Mouse (Mus musculus) frontal cortex, adult 2 months (tissue): ENCODE measurements at regions not wholly inside any gene's neighbourhood (a gene's known extent, or its start where the extent isn't known, plus 50 kb on each side); places are given as distances from the start of the nearest gene placed in this dataset.
A peak's percentile ranks its signal among the peaks of the same experiment; 100 is the strongest.

Experiments used
- DNase-seq, 2 experiments: peaks; one replicate each; pipeline ENCODE4 v3.0.0; 2022; ENCODE audit warnings: low spot score in 1 of 2; ENCODE audit errors: extremely low spot score in 1 of 2

DNA sequence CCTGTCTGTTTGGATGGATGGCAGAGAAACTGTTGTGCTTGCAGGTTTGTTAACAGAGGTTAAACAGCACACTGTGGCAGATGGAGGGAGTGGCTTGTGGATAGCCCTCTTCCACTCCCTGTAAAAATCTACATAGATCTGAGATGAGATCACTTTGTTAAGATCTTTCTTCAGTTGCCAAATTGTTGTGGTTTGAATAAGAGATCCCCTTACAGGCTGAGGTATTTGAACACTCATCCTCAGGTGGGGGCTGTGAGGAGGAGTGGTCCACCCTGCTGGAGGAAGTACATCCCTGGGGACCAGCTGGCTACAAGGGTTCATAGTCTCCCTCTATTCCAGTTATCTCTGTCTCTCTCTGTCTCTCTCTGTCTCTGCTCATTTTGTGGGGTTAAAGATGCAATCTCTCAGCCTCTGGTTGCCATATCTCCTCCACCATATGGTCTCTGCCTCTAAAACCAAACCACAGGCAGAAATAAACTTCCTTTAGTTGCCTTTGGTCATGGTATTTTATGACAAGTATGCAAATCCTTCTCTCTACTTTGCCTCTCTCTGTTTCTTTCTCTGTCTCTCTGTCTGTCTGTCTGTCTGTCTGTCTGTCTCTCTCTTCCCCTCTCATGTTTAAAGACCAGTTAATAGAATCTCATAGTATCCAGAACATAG is 194.0 kb upstream of the Tgfbr2 start:
- no peak for DNase-seq

DNA sequence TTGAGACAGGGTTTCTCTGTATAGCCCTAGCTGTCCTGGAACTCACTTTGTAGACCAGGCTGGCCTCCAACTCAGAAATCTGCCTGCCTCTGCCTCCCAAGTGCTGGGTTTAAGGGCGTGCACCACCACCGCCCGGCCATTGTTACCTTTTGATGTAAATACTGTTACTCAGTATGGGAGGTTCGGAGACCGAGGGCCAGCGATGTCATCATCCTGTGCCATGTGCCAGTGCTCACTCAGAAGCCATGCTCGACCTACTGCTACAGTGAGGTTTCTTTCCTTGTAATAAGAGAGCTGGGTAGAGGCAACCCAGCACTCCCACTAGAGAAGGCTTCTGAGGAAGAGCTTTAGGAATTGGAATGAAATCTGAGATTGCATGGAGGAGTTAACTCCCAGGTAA is 191.6 kb upstream of the Tgfbr2 start:
- DNase-seq = no peak

DNA sequence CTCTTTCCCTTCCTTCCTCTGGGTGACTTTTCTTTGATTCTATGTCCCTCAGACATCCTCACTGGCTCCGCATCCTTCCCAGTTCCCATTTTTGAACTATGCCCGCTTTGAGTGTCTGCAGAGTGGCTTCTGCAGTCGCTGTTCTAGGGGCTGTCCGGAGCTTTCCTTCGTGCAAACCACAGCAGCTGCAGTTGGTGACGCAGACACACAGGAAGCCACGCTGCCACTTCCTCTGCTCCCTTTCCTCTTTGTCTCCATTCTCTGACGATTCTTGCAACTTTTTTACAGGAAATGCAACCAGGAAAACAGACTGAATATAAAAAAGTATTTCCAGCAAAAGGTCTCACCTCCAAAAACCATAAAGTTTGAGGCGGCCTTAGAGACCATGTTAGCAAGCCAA is 191.0 kb upstream of the Tgfbr2 start:
- DNase-seq = no peak

DNA sequence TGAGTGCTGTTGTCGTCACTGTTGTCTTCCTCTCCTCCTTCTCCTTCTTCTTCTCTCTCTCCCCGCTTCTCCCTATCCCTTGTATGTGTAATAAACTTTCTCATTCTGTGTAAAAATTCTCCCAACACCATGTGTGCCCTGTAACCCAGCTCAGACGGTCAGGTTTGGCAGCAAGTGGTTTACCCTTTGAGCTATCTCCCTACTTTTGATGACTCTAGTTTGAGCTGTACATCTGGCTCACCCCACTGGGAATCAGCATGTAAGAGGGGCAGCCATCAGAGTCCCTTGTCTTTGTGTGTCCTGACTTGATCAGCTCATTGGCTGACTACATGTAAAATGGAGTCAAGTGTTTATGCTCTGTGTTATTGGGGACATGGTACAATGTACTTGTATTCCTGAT is 190.5 kb upstream of the Tgfbr2 start:
- no peak for DNase-seq

DNA sequence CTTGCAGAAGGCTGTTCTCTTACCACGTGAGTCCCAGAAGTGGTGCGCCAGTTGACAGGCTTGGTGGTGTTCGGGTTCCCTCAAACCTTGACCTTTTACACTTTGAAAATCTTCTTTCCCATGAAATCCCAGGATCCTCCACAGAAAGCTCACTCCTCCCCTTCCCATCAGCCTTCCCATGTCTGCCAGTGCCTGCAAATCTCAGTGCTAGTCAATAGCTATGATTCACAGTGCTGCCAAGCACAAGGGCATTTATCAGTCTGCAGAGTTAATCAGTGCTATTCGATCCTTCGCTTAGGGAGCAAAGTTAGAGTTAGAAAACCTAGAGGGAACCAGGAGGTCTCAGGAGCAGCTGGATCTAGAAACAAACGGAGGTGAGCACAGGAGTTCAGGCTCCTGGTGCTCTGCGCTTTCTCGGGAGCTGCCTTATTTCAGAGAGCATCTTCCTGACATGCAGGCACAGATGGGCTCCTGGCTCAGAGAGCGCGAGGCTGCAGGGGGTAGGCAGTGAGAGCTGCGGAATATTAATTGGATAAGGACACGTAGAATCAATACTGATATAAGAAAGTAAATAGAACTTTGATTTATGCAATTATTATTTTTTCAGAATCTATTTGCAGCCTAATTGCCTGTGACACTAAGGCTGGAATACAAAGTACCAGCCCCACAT is 190.0 kb upstream of the Tgfbr2 start:
- DNase-seq = no peak

DNA sequence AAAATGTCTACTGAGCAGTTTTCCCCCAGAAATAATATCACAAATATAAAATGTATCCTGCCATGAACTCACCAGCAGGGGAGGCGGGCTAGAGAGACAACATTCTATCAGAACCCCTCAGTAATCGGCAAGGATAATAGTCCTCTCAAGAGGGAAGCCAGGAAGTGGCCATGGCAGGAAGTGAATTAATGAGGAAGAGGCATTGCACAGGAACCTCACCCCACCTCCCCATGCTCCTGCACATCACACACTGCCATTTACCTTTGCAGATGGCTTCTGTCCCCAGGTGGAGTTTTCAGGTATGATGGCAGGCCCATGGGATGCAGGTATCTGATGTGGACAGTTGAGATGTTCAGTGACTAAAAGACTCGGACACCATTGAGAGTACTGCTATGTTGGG is 185.9 kb upstream of the Tgfbr2 start:
- no peak for DNase-seq

DNA sequence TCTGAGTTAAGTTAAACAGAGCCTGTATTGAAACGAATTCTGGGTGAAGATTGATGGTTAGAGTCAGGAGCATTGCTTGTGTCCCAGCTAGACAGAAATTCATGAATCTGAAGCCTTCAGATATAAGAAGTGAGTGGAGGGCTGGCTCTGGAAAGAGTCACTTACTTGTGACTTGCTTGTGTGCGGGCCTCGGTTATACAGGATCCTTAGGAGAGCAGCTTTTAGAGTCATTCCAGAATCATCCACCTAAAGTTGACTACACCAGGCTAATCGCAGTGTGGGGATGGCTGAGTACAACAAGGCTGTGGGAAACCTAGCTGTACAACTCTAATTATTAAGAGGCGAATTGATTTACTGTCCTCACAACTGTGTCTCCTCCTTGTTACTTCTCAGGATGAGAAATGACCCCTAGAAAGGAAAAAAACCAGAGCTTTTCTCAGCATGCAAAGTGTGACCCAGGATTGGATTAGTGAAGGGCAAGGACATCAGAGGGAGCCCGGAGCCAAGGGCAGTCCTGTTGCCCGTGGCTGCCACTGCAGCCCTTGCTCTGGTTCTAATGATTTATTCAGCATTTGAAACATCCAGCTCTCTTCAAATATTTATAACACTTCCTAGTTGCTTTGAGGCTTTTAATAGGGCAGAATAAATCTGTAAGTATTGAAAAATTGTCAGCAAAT is 179.0 kb upstream of the Tgfbr2 start:
- no peak for DNase-seq

DNA sequence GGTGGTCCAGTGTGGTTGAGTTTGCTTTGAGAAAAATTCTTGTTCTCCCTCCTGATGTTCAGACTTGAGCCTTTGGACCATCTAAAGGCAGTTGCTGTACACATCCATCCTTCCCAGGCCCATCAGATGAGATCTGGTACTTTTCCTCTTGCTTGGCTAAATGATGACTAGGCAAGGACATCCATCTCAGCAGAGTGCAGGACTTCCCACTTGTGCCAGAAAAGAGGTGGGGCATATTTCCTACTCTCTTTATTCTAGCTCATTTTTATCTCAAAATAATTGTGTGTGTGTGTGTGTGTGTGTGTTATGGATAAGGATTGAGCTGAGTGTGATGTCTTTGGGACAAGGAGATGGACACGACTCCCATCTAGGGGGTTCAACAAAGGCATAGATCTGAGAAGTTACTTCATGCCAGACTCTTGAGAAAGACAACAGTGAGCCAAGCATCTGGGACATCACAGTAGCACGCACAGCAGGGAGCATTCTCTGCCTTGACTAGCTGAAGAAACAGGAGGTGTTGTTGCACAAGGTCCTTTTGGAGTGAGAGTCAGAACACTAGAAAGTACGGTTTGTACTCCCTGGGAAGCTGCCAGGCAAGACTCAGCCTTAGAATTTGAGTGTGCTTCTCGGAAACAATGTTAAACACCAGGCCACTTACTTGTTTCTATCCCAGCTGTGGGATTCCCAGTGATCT is 177.8 kb upstream of the Tgfbr2 start:
- DNase-seq = no peak

DNA sequence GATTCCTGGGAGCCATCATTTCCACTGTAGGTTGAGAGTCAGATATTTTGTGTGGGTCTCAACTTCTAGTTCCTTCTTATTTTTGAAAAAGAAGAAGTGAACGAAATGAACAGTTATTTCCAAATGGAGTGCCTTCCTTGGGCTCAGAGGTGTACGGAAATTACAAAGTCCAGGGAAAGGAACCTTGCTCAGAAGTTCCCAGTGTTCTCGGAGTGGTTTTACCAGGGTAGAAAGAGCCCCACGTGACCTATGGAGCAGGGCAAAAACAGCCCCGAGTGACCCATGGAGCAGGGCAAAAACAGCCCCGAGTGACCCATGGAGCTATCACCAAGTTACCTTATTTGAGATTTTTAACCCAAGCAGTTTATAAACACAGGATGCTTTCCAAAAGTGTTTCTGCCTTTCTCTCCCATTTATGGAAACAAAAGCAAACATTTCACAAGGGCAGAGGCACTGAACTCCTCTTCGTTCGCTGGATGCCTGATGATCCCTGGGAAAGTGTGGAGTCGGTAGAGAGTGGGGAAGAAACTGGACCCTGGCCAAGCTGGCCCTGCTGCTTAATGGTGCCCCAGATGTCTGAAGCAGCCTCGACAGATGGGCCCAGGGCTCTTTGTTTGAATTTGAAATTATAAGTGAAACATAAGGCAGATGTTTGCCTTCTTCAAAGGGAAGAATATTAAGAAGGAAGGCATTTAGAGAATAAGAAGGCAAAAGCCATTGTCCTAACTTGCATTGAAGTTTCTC is 175.8 kb upstream of the Tgfbr2 start:
- no peak for DNase-seq

DNA sequence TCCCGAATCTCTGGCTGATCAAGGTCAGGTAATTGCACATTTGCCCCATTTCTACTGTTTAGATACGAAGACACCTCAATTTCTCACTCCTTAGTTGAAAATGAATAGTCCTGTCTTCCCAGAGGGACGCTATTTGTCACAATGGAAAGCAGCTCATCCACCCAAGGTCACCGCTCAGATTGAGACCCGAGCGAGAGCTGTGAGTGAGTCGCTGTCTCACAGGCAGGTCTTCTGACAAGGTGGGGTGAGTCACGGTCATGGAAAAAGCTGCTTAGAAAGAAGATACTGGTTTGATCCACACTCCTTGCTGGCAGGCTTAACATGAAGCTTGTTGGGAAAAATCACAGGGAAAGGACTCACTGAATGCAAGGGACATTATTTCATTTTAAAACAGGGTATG is 171.9 kb upstream of the Tgfbr2 start:
- no peak for DNase-seq

DNA sequence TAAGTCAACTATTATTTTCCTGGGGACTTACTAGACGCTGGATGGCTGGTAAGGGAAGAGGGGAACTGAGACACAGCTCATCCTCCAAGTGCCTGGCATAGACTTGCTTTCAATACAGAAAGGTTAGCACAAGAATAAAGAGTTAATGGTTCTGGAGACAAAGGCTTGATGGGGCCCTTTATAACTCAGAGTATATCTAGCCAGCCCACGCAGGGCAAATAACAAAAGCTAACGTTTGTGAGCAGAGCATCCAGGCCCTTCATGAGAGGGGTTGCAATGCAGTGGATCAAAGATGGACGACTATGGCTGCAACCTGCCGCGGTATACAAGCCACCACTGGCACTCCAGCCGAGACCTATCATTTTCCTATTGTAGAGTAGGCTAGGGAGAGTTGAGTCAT is 171.3 kb upstream of the Tgfbr2 start:
- no peak for DNase-seq

DNA sequence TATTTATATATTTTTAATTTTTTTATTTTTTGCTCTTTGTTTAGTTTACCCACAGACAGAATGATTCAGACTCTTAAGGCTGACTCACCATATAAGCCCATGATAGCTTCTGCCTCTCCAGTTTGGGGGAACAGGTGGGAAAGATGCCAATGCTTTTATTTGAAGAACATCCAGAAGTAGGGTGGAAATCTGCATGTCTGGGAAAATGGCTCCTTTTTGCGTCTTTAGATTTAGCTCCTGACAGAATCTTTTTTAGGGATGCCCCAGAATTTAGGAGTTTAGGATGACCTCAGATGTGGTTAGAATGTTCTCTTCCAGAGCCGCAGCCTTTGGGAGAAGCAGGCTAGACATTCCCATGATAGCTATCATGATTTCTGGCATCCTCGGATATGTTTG is 167.9 kb upstream of the Tgfbr2 start:
- peak; percentile 33 to 79 for DNase-seq

DNA sequence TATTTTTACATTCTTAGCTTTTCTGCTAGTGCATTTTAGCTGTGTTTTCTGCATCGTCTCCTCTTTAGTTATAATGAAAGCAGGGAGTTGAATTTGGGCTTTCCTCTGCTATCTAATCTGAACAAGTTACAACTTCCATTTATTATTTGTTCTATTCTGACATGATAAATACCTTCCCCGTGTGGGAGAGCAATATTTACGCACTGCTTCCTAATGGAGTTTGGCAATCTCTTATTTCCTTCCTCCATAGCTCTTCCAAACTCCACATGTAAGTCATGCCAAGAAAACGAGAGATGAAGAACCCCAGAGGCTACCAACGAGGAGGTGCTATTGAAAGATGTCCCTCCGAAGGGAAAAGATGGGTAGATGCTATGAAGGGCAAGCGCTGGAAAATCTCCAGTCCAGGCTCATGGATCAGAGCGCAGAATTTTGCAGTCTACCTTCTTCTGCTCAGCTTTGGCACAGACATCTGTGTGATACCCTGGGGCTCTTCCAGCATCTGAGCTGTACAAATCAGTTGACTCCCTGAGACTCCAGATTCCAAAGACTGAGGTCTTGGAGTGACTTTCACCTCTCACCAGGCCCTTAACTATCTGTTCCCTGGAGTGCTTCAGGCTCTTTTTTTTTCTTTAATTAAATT is 167.4 kb upstream of the Tgfbr2 start:
- DNase-seq = peak in 1 of 2 experiments; percentile 55

DNA sequence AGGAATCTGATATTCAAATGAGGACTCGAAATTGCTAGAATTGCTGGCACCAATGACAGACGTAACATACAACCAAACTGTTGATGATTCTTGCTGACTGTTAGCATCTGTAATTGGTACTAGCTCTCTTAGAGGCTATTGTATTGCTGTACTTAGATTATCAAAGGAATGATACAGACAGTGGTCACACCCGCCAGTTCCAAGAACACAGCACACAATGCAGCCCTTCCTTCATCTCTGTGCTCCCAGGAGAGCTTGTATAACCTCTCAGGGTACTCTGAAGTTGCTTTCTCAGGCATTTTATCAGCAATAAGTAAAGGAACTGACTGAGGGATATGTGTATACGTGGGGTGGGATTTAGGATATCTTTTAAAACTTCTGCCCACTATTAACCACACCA is 166.8 kb upstream of the Tgfbr2 start:
- DNase-seq = no peak

DNA sequence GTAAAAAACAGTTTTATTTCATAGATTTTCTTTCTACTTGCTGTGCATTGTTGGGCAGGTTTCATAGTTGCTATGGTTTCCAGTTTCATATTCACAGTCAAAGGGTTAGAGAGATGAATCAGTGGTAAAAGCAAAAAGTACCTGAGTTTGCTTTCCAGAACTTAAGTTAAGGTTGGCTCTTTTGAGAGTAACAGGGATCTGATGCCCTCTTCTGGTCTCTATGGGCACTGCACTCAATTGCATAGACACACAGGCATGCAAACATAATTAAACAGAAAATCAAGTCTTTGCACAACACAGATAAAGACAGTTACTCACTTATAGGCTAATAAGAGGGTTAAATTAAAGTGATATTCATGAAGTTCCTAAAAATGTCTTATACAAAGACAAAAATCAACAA is 165.8 kb upstream of the Tgfbr2 start:
- peak in 1 of 2 experiments; percentile 23 for DNase-seq

DNA sequence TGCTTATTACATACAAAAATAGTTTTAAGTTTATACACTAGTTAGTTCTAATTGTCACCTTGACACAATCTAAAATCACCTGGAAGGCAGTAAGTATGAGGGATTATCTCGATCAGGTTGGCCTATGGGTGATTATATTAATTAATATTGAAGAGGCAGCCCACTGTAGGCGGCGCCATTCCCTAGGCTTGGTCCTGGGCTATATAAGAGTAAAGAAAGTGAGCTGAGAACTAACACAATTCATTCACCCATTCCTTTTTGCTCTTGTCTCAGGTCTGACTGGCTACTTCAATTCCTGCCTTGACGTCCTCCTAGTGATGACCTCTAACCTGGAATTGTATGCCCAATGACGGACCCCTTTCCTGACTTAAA is 163.6 kb upstream of the Tgfbr2 start:
- DNase-seq = no peak

DNA sequence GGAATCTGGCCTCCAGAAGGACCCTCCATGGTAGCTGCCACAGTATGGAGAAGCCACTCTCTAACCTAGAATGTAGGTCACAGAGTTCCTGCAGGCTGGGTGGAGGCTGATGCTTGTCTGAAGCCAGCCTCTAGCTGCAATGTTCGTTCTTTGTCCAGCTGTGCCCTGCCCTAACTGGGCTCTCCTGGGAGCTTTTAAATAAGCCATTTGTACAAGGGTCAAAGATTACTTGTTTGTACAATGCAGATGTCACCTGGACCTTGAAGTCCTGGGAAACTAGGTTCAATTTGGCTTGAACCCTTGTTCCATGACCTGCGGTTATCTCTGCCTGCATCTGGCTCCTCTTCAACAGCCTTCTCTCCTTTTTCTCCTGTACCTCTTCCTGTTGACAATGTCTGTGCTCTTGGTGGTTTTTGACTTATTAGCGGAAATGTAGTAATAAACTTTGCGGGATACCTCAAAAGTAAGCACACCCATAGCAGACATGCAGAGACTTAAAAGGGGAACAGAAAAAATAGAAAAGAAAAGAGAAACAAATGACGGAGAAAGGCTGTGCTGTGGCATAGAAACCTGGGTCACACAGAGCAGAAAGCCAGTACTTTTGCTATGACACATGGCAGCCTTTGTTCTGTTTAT is 163.1 kb upstream of the Tgfbr2 start:
- no peak for DNase-seq

DNA sequence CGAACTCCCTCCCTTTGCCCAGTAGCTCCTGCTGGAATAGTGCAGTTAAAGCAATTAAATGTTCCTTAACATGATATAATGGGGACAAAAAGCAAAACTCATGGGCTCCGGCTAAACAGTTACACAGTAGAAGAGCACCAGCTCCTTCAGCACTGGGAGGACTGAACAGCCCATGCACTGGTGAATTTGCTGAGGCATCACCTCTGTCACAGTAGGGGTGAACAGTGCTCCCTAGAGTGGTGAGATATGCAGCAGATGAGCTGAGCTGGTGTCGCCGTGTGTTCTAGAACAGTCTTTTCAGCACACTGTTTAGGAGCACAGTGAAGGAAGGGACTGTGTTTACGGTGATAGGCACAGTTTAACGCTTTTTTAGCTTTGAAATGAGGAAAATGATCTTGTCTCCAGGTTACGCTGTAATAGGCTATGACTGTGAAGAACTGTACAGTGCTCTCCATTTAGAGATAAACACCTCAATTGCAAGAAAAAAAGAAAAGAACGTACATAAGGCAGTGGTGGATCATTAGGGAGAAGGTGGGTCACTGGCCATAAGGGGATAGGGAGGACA is 162.4 kb upstream of the Tgfbr2 start:
- DNase-seq = no peak
